Mouse (Mus musculus): ENCODE measurements around the gene Cxcr1.

Cxcr1 gene

DNA sequence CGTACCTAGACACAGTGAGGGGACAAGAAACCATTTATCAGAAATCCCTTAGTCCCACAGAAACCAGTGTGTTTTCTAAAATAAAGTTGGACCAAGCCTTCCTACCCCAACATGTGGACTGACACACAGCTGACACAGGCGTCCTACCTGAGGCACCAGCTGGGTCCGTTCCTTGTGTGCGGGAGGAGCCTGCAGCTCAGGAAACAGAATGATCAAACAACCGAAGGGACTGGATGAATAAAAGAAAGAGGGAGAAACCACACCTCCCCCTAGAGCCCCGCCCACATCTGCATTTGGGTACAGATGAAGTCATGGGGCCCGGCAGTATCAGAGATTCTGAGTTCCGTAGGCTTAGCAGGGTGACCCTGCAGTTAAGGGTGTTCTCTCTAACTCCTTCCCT lies at the start of gene Cxcr1:
Gene Cxcr1, minus strand, starts transcription at position 187 of the 400 bp plus-strand sequence.
- no peak for DNase-seq

DNA sequence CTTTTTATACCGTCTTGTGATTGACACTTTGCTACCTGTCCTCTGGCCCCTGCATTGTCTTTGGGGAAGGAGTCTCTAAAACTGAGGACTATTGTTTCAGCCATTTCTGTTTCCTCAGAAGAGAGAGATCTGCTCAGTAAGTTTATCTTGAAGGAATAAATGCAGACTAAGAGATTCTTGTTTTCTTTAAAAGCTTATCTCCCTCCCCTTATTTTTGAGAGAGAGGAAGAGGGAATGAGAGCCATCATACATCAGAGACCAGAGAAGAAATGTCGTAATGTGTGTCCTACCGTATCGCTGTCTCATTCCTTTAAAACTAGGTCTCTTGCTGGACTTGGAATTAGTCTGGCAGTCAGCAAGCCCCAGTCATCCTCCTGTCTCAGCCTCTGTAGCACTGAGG lies 46.4 kb upstream of the Cxcr1 start:
- DNase-seq, result no peak

DNA sequence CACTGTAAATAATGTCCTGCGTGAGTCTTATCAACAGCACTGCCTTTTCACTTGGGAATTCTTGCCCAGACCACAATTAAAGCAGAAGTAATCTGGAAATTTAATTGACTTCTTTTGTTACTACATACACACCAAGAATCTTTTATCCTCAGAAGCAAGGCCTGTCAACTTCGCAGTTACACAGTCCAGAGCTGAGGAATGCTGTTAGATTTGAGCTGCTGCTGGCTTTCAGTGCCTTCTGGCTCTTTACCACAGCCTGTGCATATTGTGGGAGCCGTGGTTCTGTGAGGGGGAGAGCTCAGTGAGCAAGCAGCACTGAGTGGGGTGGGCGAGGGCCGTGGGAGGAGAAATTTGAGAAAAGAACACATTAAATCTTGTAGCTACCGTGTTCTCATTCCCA lies 45.9 kb upstream of the Cxcr1 start:
- DNase-seq, result no peak

DNA sequence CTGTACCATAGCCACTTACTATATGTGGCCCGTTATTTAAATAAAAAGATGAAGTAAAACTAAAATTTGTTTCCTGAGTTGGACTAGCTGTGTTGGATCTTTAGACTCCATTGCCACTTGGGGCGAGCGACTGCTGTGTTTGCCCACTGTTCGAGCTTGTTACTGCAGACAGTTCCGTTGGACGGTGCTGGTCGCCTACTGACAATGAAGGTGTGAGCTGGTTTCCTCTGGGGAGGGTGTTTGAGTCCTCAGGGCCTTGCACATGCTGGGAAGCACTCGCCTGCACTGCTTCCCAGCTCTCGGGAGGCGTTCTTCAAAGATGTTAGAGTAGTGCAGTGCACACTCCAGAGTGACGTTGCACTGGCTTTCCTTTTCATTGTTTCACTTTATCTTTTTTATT lies 45.2 kb upstream of the Cxcr1 start:
- no peak for DNase-seq

DNA sequence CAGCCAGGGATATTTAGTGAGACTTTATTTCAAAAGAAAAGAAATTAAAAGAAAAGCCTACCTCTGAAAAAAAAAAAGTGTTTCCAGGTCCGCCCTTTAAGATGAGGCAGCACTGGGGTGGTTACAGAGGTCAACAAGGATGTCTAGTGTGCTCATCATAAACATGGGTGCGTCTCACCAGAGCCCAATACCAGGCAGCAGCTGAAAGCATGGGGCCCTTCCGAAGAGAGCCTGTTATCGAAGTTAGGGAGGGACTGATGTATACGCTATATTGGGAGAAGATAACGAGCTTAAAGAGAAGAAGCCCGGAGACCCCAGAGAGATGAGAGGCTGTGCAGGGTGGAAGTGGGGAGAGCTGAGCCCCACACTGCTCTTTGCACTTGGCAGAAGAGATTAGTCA lies 44.7 kb upstream of the Cxcr1 start:
- DNase-seq, result no peak

DNA sequence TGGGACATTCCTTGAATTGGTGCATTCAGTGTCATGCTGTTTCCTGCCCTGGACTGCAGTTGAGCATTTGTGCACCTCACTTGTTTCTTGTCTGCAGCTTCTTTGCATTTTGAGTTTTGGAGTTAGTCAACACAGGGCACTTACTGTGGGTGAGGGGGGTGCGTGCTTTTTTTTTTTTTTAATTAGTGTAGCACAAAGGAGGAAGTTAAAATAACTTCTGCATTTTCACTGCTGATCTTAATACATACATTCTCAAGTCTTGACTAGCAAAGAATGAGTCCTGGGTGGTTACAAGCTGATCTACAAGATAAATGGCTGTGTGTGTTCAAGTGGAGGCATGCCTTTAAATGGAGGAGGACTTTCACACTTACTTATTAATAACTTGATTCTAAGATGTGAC lies 43.7 kb upstream of the Cxcr1 start:
- no peak for DNase-seq

DNA sequence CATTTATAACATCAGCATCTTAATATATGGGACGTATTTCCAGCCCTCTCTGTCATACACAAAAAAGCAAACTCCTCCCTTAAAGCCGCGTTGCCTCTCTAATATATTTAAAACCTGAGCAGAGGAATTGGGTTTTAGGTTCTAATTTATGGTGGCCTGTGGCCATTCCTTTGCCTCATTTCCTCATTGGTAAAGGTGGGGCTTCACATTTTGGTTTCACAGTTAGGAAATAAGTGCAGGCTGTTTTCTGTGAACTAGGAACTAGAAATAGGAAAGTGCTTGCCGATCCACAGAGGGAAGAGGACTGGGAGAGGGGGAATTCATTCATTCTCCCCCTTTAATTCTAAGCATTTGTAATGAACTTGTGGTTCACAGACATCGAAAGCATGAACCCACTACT lies 43.2 kb upstream of the Cxcr1 start:
- DNase-seq, result no peak

DNA sequence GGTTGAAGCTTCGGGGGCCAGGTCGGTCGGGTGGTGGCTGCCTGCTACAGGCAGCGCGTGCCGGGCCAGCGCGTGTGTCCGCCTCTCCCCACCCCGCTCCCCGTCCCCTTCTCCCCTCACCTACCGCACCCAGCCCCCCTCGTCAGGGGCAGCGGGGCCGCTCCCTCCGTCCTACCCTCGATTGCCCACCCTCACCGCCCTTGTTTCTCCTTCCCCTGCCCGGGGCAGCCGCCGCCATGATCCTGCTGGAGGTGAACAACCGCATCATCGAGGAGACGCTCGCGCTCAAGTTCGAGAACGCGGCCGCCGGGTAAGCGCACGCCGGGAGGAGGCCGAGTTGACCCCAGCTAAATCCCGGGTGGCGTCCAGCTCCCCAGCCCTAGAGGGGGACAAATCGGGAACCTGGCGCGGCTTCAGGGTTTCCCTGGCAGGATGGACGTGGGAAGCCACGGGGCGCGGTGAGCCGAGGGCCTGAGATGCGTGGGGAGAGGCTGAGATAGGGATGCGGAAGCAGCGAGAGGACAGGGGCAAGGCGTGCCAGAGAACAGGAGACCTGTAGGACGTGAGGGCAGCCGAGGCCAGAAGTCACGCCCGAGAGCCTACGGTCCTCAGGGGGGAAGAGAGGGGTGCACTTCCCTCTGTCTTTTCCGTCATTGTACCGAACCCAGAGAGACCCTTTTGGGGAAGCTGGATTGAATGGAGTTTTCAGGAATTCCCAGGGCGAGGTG lies 42.3 kb upstream of the Cxcr1 start:
- peak; percentile 40 for DNase-seq

DNA sequence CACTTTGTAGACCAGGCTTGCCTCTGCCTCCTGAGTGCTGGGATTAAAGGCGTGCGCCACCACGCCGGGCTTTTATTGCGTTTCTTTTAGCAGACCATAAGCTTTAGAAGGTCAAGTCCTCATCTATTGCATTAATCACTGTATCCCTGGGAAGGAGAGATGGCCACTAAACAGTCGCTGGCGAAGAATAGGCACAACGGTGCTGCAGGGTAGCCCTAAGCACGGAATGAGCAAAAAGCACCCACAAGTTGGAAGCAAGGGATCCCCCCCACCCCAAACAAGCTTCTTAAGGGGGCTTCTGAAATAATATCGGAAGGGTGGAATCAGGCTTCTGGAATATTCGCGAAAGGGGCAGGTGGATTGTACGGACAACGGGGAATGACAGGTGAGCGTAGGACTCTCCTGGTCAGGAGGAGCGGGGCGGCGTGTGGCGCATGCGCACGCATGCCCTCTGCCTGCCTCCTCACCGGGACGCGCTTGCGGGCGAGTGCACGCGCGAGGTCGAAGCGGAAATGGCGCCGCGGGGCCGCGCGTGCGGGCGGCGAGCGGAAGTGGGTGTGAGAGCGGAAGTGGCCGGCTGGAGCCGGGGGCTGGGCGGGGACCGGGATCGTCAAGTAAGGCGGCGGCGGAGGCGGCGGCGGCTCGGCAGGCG lies 41.6 kb upstream of the Cxcr1 start, which contains the start of gene Arpc2:
Gene Arpc2, plus strand, starts transcription at position 147 of the 652 bp plus-strand sequence.
- peak; percentile 97 for DNase-seq

DNA sequence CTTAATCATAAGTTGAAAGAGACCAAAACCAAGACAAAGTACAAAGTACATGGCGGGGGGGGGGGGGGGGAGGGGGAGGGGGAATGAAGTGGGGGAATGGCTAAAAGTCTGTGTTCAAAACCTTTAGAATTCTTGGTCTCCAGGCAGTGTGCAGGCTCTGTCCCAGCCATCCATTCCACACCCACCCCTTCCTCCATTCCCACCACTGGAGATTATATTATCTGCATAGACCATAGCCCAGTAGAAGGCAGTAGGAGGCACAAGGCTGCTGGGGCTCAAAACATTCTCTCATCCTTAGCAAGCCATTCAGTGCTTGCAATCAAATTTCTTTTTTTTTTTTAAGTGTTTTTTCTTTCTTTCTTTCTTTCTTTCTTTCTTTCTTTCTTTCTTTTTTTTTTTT lies 36.6 kb upstream of the Cxcr1 start:
- no peak for DNase-seq

DNA sequence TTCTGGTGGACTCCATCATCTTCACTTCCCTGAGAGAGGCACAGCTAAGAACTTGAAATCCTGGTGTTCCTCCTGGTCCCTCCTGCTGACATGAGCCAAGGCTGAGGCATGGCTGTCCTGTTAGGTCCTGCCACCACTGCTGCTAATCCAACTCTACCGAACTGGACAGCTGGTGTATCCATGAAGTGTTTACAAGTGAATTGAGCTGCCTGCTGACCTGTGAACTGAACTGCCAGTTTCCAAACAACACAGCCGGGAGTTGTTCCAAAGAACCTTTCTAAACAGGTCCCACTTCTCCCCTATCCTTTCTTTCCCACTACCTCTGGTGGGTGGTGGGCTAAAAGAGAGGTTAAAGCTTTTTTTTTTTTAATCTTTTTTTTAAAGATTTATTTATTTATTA lies 35.5 kb upstream of the Cxcr1 start:
- no peak for DNase-seq

DNA sequence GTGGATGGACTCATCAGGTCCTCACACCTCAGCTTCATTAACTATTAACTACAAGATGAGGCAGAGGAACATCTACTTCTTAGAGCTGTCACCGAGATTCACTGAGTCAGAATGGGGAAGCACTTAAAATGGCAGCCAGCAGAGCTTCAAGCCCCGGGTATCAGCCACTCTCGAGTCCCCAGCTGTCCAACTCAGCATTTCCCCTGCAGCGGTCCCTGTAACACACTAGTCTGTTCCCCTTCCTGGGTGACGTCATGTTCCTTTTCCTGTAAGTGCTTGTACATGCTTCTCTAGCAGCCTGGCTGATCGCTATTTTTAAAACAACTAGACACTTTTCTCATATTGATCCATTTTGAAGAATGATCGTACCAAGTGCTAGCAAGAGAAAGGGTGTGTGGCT lies 32.9 kb upstream of the Cxcr1 start:
- DNase-seq, result peak; percentile 54

DNA sequence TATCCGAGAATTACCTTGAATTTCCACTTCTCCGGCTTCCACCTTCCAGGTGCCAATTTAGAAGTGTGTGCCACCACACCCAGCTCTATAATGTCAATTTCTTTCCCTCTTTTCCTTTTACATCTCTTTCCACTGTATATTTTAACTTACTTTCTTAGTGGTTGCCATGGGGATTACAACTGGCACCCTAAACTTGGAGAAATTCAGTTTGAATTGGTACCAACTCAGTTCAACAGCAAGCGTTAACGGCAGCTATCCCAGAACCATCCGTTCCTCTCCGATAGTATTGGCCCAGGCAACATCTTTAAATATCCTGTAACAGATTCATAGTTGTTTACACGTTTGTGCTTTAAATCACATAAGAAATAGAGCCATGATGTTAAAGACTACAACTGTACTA lies 25.5 kb upstream of the Cxcr1 start:
- no peak for DNase-seq

DNA sequence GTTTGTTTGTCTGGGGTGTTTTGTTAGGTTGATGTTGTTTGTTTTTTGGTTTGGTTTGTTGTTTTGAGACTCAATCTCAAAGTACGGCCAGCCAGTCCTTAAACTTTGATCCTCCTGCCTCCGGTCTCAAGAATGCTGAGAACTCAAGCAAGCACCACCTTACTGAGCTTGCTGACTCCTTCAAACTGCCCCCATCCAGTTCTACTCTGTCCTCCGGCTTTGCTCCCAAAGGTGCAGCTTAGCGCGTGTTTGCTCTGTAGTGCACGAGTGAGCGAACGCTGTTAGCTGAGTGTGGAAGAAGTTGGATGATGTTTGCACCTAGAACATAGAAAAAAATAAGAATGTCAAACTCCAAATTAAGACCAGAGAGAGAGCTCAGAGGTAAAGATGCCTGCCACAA lies 14.5 kb upstream of the Cxcr1 start:
- no peak for DNase-seq

DNA sequence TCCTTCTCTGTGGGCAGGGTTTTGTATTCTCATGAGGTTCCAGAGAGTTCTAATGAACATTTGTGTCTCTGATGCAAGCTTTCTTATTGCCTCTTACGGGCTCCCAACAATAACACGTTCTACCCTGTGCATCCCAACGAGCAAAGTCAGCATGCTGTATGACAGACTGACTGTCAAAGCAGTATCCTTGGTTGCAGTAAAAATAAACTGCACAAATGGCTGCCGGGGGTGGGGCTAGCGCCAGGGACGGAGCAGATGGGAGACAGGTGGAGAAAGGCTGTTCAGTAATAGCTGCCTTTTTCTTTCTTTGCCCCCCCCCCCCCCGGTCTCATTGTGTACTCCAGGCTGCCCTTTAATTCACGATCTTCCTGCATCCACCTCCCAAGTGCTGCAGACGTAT lies 13.5 kb upstream of the Cxcr1 start:
- DNase-seq, result no peak

DNA sequence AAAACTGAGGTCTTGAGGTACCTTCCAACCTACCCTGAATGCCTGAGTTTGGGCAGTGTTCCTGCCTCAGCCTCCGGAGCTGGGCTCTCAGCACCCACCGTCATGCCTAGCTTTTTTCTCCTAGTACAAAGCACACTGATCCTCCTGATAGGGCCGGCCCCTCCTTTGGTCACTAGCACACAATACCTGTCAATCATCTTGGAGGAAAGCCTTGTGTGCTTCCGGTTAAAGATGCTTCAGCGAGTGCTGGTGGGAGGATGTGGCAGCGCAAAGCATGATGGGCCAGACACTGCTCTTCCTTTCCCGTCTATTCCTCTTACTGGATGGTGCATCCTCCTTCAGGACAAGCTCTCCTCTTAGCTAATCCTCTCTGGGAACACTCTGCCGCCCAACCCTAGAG lies 12.2 kb upstream of the Cxcr1 start:
- DNase-seq, result no peak

DNA sequence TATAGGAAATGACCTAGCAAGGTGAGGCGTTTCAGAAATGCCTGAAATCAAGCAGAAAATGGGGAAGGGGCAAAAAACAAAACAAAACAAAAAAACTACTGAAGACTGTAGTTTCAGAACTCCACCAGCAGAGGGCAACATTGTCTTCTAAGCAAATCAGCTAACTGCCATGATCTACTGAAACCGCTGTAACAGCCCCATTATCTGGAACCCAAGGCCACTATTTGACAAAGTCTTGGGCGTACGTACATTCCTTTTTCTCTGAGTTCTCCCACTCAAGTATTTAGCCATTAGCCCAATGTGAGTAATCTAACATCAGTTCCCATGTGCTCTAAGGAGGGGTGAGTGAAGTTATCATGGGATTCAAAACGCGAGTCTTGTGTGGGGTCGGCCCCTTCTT lies 11.4 kb upstream of the Cxcr1 start:
- DNase-seq, result no peak

DNA sequence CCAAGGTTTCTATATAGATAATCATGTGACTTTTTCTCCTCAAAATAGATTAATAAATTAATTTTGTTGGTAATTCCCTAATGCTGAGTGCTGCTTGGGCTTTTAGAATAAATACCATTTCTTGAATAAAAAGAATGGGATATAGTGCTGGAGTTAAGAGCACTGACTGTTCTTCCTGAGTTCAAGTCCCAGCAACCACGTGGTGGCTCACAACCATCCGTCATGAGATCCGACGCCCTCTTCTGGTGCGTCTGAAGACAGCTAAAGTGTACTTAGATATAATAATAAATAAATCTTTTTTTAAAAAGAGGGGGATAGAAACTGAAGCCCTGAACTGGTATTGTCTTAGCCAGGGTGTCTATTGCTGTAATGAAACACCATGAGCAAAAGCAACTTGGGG lies 9.0 kb upstream of the Cxcr1 start:
- DNase-seq, result no peak

DNA sequence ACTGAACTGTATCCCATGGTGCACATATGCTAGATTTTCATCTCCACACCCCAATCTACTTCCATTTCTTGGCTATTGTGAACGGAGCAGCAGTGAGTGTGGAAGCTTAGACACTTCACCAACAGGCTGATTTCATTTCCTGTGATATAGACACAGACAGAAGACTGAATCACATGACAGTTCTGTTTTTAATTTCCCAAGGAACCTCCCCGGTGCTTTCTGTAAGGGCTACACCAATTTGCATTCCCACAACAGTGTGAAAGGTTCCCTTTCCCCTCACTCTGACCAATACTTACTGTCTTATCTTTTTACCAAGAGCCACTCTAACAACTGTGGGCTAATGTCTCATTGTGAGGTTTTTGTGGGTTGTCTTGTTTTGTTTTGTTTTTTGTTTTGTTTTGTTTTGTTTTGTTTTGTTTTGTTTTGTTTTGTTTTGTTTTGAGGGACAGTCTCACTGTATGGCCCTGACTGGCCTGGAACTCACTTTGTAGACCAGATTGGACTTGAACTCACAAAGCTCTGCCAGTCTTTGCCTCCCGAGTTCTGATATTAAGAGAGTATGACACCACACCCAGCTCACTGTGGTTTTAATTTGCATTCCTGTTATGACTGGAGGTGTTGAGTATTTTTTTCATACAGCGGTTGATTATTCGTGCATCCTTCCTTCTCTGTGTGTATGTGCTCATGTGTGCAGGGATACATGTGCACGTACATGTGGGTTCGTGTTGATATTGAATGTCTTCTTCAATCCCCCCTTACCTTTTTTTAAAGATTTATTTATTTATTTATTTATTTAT lies 6.8 kb upstream of the Cxcr1 start:
- no peak for DNase-seq

DNA sequence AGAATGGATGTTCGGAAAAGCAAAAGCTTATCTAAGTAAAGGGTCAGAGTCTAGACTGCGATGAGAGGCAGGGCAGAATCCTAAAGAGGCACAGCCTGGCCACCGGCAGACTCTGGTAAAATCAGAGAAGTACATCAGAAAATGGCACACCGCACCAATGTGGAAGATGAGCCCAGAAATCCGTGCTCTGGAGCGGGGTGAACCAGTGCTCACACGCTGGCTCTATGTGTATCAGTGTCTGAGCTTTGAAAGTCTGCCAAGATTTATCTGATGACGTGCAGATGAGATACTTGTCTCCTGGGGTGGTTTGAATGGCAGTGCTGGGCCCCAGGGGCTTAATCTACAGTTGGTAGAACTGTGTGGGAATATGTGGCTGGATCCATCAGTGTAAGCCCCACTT lies 4.6 kb upstream of the Cxcr1 start:
- no peak for DNase-seq

DNA sequence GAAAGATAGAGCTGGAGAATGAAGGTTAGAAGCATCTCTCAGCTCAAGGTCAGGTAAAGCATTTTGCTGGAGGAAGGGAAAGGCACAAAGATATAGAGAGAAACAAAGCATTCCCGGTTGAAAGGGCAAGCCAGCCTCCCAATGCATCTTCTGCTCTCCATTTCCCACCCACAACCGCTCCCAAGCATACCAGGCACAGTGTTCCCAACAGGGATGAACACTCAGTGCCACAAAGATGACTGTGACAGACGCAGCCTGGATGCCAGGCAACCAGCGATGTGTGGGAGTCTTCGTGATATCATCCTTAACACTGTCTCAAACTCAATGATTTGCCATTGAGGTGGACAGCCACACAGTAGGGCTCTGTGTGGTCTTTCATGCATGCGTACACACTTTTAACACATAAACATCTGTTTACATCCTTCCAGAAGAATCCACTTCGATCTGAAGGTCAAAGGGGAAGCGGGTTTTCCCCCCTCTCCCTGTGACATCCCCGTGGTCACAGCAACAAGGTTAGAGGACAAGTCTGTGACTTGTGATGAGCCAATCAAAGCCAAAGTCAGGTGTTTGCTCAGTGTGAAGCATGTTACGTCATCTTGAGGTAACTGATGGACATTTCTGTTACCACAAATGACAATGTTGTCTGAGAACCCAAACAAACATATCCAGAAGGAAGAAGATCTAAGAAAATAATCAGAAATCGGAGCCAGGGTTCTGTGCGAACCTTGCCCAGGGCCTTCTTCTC lies 3.5 kb upstream of the Cxcr1 start:
- DNase-seq, result no peak

DNA sequence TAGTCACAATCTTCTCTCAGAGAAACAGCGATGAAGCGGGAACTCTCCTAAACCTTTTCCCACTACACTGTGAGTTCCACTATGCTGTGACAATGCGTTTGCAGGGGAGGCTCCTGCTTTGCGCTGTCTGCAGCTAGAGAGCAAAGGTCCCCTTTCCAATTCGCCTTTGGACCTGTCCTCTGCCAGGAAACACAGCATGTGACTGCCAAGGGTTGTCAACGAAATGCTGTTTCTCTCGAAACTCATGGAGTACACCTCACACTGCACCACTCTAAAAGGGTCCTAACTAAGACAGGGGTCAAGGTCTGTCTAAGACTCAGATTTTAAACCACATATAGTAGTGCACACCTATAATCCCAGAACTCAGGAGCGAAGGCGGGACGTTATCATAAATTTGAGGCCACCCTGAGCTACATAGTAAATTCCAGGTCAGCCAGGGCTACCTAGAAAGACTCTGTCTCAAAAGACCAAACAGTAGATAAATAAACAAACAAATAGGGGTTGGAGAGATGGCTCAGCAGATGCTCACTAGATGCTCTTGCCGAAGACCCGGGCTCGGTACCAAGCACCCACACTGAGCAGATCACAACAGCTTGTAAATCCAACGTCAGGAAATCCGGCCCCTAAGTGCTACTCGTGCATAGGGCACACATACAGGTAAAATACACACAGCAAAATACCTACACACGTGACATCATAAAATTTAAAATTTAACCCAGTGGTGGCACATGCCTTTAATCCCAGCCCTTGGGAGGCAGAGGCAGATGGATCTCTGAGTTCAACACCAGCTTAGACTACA lies 2.4 kb upstream of the Cxcr1 start:
- DNase-seq, result peak; percentile 74
